Mouse (Mus musculus): ENCODE data around the gene Tmem167b.

Tmem167b gene

GRCm38 (mm10) chr3:108536517-108537260 is 25.6 kb downstream of the Tmem167b start, which contains the start of gene 5330417C22Rik:
TSS of gene 5330417C22Rik (minus strand) at chr3:108536536.
- DNase-seq: peak; percentile 54

GRCm38 (mm10) chr3:108535896-108536516 is 26.3 kb downstream of the Tmem167b start:
- no peak for DNase-seq

GRCm38 (mm10) chr3:108533951-108534350 is 28.3 kb downstream of the Tmem167b start, which contains the start of gene 1700013F07Rik:
TSS of gene 1700013F07Rik (plus strand) at chr3:108534150.
- DNase-seq: no peak

GRCm38 (mm10) chr3:108533114-108533885 is 29.0 kb downstream of the Tmem167b start:
- DNase-seq: no peak

- no peak for DNase-seq
Observed at GRCm38 (mm10) chr3:108528489-108528888, 33.8 kb downstream of the Tmem167b start.

- no peak for DNase-seq
Observed at GRCm38 (mm10) chr3:108523415-108523814, 38.9 kb downstream of the Tmem167b start.

- no peak for DNase-seq
Observed at GRCm38 (mm10) chr3:108518276-108518675, 44.0 kb downstream of the Tmem167b start.

- DNase-seq: no peak
Observed at GRCm38 (mm10) chr3:108513465-108513864, 48.8 kb downstream of the Tmem167b start.

- DNase-seq: no peak
Observed at GRCm38 (mm10) chr3:108510716-108511483, 51.4 kb downstream of the Tmem167b start.

GRCm38 (mm10) chr3:108510156-108510555 is 52.1 kb downstream of the Tmem167b start:
- DNase-seq: no peak

GRCm38 (mm10) chr3:108508745-108509474 is 53.4 kb downstream of the Tmem167b start:
- no peak for DNase-seq
